Comparison of ENCODE assay signal across 27 mouse cellular contexts in the genomic region with DNA sequence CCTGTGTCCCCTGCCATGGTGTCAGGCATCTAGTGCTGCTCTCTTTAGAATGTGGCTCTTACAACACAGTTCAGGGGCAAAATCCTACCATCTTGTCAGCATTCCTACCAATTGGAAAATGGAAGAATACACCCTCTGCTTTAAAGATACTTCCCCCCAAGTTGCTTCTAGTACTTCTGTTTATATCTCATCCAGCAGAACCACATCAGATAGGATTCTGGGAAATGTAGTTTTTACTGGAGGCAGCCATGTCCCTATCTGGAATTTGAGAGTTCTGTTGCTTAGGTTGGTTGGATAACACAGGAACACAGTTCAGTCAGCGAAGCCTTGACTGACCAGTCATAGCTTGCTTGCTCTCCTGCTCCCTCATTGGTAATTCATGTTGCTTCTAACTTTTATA.
DNase-seq lines count a peak whose midpoint lies in the region; ATAC-seq and TF ChIP-seq lines count a peak whose summit lies in the region.
"Had no signal": no experiment of that assay in that cellular context is flagged by ENCODE, and none has a peak within 500 bp of the region (broad histone marks: within the 10 kb centered on the region; RNA-seq: fewer than 3 reads in every experiment).

No protein-coding gene starts in this region.

- no peaks in the 10 kb centered on the region for H3K36me3 ChIP-seq in kidney, postnatal 0 days (ENCODE audit: insufficient read depth, low read length)
- H3K36me3 ChIP-seq in lung, postnatal 0 days (ENCODE audit: insufficient read depth, low read length), result no peaks in the 10 kb centered on the region
- H3K36me3 ChIP-seq: embryonic facial prominence, embryonic 10.5 days; embryonic facial prominence, embryonic 15.5 days; forebrain, embryonic 15.5 days; G1E; heart, embryonic 12.5 days; limb, embryonic 15.5 days; midbrain, embryonic 13.5 days; neural tube, embryonic 13.5 days had no signal

- H3K27me3 ChIP-seq in kidney, postnatal 0 days (ENCODE audit: insufficient read depth, low read length), result no peaks in the 10 kb centered on the region
- no peaks in the 10 kb centered on the region for H3K27me3 ChIP-seq in lung, postnatal 0 days (replicated peaks; ENCODE audit: insufficient read depth, low read length)
- H3K27me3 ChIP-seq: embryonic facial prominence, embryonic 15.5 days; forebrain, embryonic 15.5 days; heart, embryonic 12.5 days; limb, embryonic 15.5 days; midbrain, embryonic 13.5 days; neural tube, embryonic 13.5 days had no signal

- H3K4me2 ChIP-seq in kidney, postnatal 0 days (ENCODE audit: low read length), result no peak overlapping the region
- no peak overlapping the region for H3K4me2 ChIP-seq in lung, postnatal 0 days (replicated peaks; ENCODE audit: low read depth, low read length)
- H3K4me2 ChIP-seq: embryonic facial prominence, embryonic 15.5 days; forebrain, embryonic 15.5 days; heart, embryonic 12.5 days; hindbrain, embryonic 14.5 days; limb, embryonic 15.5 days; midbrain, embryonic 13.5 days; neural tube, embryonic 13.5 days had no signal

- peak; percentile 38 for DNase-seq in kidney, postnatal 0 days (ENCODE audit: low spot score)
- no peak for DNase-seq in kidney, adult 9 months
- peak; percentile 9 for DNase-seq in lung, postnatal 0 days (ENCODE audit: low spot score)
- no peak for DNase-seq in lung, adult 18-20 months
- DNase-seq in brain, adult 2 months (ENCODE audit: low read depth, low spot score), result peak; percentile 28
- no peak for DNase-seq in layer of hippocampus, adult 2 months (ENCODE audit: low spot score in 2 of 2)
- no peak for DNase-seq in gastrocnemius, postnatal 10 days
- DNase-seq: adrenal gland, postnatal 25 days; B cell, adult 2 months; cerebellum, adult 18-20 months; cerebellum, postnatal 10 days; kidney, adult 18-20 months; kidney, postnatal 4 days; layer of hippocampus, postnatal 36 days; left cerebral cortex, postnatal 4 days; lung, postnatal 4 days; thymus, adult 2 months; thymus, postnatal 36 days had no signal

- no peak for TF ChIP-seq EP300 in lung, postnatal 0 days (IDR thresholded peaks at IDR 0.05)

- H3K9me3 ChIP-seq in kidney, postnatal 0 days (replicated peaks; ENCODE audit: low read length), result no peaks in the 10 kb centered on the region
- no peaks in the 10 kb centered on the region for H3K9me3 ChIP-seq in lung, postnatal 0 days (ENCODE audit: low read length)
- H3K9me3 ChIP-seq: embryonic facial prominence, embryonic 10.5 days; embryonic facial prominence, embryonic 15.5 days; forebrain, embryonic 15.5 days; heart, embryonic 12.5 days; limb, embryonic 15.5 days; midbrain, embryonic 13.5 days; neural tube, embryonic 13.5 days had no signal

- no peak overlapping the region for H3K4me3 ChIP-seq in kidney, postnatal 0 days (replicated peaks; ENCODE audit: low read depth, low read length)
- no peak overlapping the region for H3K4me3 ChIP-seq in lung, postnatal 0 days (ENCODE audit: low read depth, low read length)
- no peak overlapping the region for H3K4me3 ChIP-seq in layer of hippocampus, adult 2 months
- H3K4me3 ChIP-seq: embryonic facial prominence, embryonic 10.5 days; embryonic facial prominence, embryonic 15.5 days; forebrain, embryonic 15.5 days; heart, embryonic 12.5 days; limb, embryonic 15.5 days; midbrain, embryonic 13.5 days; neural tube, embryonic 13.5 days had no signal

- TF ChIP-seq CTCF in kidney, postnatal 0 days (IDR thresholded peaks at IDR 0.05; ENCODE audit: low read depth), result no peak
- no peak for TF ChIP-seq CTCF in lung, postnatal 0 days (IDR thresholded peaks at IDR 0.05)
- no peak for TF ChIP-seq CTCF in layer of hippocampus, adult 2 months (conservative IDR thresholded peaks at IDR 0.05)

- WGBS in kidney, postnatal 0 days, result 61% methylated on average over 1 of the region's 1 CpGs
- WGBS in lung, postnatal 0 days, result 81% methylated on average over 1 of the region's 1 CpGs

- H3K4me1 ChIP-seq in kidney, postnatal 0 days (replicated peaks; ENCODE audit: insufficient read depth, low read length), result no peaks in the 10 kb centered on the region
- no peaks in the 10 kb centered on the region for H3K4me1 ChIP-seq in lung, postnatal 0 days (ENCODE audit: insufficient read depth, low read depth, low read length)
- H3K4me1 ChIP-seq: embryonic facial prominence, embryonic 10.5 days; embryonic facial prominence, embryonic 15.5 days; forebrain, embryonic 15.5 days; limb, embryonic 15.5 days; midbrain, embryonic 13.5 days had no signal

- H3K9ac ChIP-seq in kidney, postnatal 0 days (ENCODE audit: low read depth, low read length), result no peak overlapping the region
- H3K9ac ChIP-seq in lung, postnatal 0 days (replicated peaks; ENCODE audit: low read depth), result no peak overlapping the region
- H3K9ac ChIP-seq: embryonic facial prominence, embryonic 15.5 days; forebrain, embryonic 15.5 days; heart, embryonic 12.5 days; hindbrain, embryonic 14.5 days; limb, embryonic 15.5 days; midbrain, embryonic 13.5 days; neural tube, embryonic 13.5 days had no signal

- no peak overlapping the region for H3K27ac ChIP-seq in kidney, postnatal 0 days
- H3K27ac ChIP-seq in lung, postnatal 0 days (ENCODE audit: low read length), result no peak overlapping the region
- H3K27ac ChIP-seq in layer of hippocampus, adult 2 months, result no peak overlapping the region
- H3K27ac ChIP-seq: embryonic facial prominence, embryonic 10.5 days; embryonic facial prominence, embryonic 15.5 days; forebrain, embryonic 15.5 days; hindbrain, embryonic 14.5 days; limb, embryonic 15.5 days; midbrain, embryonic 13.5 days; neural tube, embryonic 13.5 days had no signal

- ATAC-seq in kidney, postnatal 0 days (replicated peaks; ENCODE audit: low FRiP score, low read depth), result no peak
- no peak for ATAC-seq in lung, postnatal 0 days
- ATAC-seq: forebrain, embryonic 15.5 days; midbrain, embryonic 13.5 days had no signal

Comparison
In these comparisons a context has a peak if more than half of its experiments do, and no peak if none do; other contexts are left out.
1. DNase-seq: peak in kidney, postnatal 0 days (single experiment), lung, postnatal 0 days (single experiment) and brain, adult 2 months (single experiment); none in kidney, adult 9 months (single experiment), lung, adult 18-20 months (0 of 2), layer of hippocampus, adult 2 months (0 of 2) and gastrocnemius, postnatal 10 days (single experiment).